Mouse (Mus musculus): ENCODE results near the gene Myo1a. TPM values are rescaled to one million over a fixed set of nuclear protein-coding genes. Genes with fewer than 3 reads are reported as not detected.

Myo1a gene
- total RNA-seq, 2 experiments from 2014 or later: 0.08 TPM; not detected in 1

- DNase-seq: no peak
Observed at GRCm38 (mm10) chr10:127728437-127728836, 23.5 kb downstream of the Myo1a start.

GRCm38 (mm10) chr10:127730285-127730932, 25.4 kb downstream of the Myo1a start:
- no peak for DNase-seq

- DNase-seq: no peak
Observed at GRCm38 (mm10) chr10:127730933-127731310, 26.0 kb downstream of the Myo1a start.

GRCm38 (mm10) chr10:127731397-127731796, 26.4 kb downstream of the Myo1a start:
- no peak for DNase-seq

- no peak for DNase-seq
Observed at GRCm38 (mm10) chr10:127734434-127734833, 29.5 kb downstream of the Myo1a start.

GRCm38 (mm10) chr10:127736266-127736665, 31.3 kb downstream of the Myo1a start:
- no peak for DNase-seq

GRCm38 (mm10) chr10:127736916-127737315, 31.9 kb downstream of the Myo1a start:
- no peak for DNase-seq

- DNase-seq: no peak
Observed at GRCm38 (mm10) chr10:127737552-127737951, 32.6 kb downstream of the Myo1a start.

GRCm38 (mm10) chr10:127738151-127738882, 33.3 kb downstream of the Myo1a start:
- DNase-seq: peak; percentile 49 to 67

- peak; percentile 82 to 84 for DNase-seq
Observed at GRCm38 (mm10) chr10:127739083-127739660, 34.2 kb downstream of the Myo1a start, which contains the start of gene Zbtb39. Gene Zbtb39 (plus strand): TSS chr10:127739538.

- DNase-seq: peak in 1 of 2 experiments; percentile 48
Observed at GRCm38 (mm10) chr10:127739661-127740161, 34.7 kb downstream of the Myo1a start.

- peak in 1 of 2 experiments; percentile 67 for DNase-seq
Observed at GRCm38 (mm10) chr10:127744661-127745060, 39.7 kb downstream of the Myo1a start.

GRCm38 (mm10) chr10:127745886-127746285, 40.9 kb downstream of the Myo1a start:
- no peak for DNase-seq

- no peak for DNase-seq
Observed at GRCm38 (mm10) chr10:127747254-127747653, 42.3 kb downstream of the Myo1a start.

- DNase-seq: peak; percentile 66 to 85
Observed at GRCm38 (mm10) chr10:127748847-127749612, 44.1 kb downstream of the Myo1a start.

GRCm38 (mm10) chr10:127750136-127750777, 45.3 kb downstream of the Myo1a start:
- peak; percentile 42 to 47 for DNase-seq

GRCm38 (mm10) chr10:127751548-127751947, 46.6 kb downstream of the Myo1a start, which contains the start of gene Gpr182:
Gene Gpr182 (minus strand): TSS chr10:127751732.
- DNase-seq: peak; percentile 49 to 79

GRCm38 (mm10) chr10:127754566-127755166, 49.7 kb downstream of the Myo1a start:
- DNase-seq: peak; percentile 45 to 54

- peak; percentile 37 to 57 for DNase-seq
Observed at GRCm38 (mm10) chr10:127755246-127755645, 50.3 kb downstream of the Myo1a start.

GRCm38 (mm10) chr10:127755770-127756468, 50.9 kb downstream of the Myo1a start:
- DNase-seq: peak; percentile 68 to 79
